Mouse (Mus musculus) MEL (cell line): ENCODE data around the gene Cacna1c. TPM values are rescaled to one million over a fixed set of nuclear protein-coding genes. Genes with fewer than 3 reads are reported as not detected.

Source experiments
- DNase-seq: peaks from one replicate; pipeline ENCODE4 v3.0.0; 2011; ENCODE audit warnings: low read depth, low spot score
- H3K27ac ChIP-seq: 2 replicates; pipeline ENCODE4 v1.5.1; 2012; ENCODE audit warnings: low read depth, mild to moderate bottlenecking, control low read depth, low read length, moderate library complexity; ENCODE audit not compliant: control insufficient read depth
- H3K27me3 ChIP-seq, 2 experiments: fragments of 150-350 bp in 1 of 2; sonication (generic) in 1 of 2; 2 replicates each; pipeline ENCODE4 v1.6.1; 2012; ENCODE audit warnings: low read length in 2 of 2, mild to moderate bottlenecking in 2 of 2, improper control_type of control experiment in 1 of 2, moderate library complexity in 1 of 2; ENCODE audit not compliant: insufficient read depth in 2 of 2, control insufficient read depth in 1 of 2
- H3K36me3 ChIP-seq, 2 experiments: 2 replicates each; pipeline ENCODE4 v1.6.1; 2012 to 2014; ENCODE audit warnings: low read length in 2 of 2, improper control_type of control experiment in 1 of 2, inconsistent platforms in 1 of 2, mild to moderate bottlenecking in 1 of 2; ENCODE audit not compliant: insufficient read depth in 2 of 2, control insufficient read depth in 1 of 2
- H3K4me1 ChIP-seq, 2 experiments: fragments of 150-350 bp in 1 of 2; sonication (generic) in 1 of 2; 2 replicates each; pipeline ENCODE4 v1.6.1; 2012; ENCODE audit warnings: low read length in 2 of 2, improper control_type of control experiment in 1 of 2, mild to moderate bottlenecking in 1 of 2; ENCODE audit not compliant: insufficient read depth in 2 of 2, control insufficient read depth in 1 of 2
- H3K4me3 ChIP-seq, 2 experiments: fragments of 150-350 bp in 1 of 2; sonication (generic) in 1 of 2; 2 replicates each; pipeline ENCODE4 v1.5.1; 2012; ENCODE audit warnings: low read depth in 2 of 2, low read length in 2 of 2, mild to moderate bottlenecking in 2 of 2, moderate library complexity in 2 of 2, control low read depth in 1 of 2, improper control_type of control experiment in 1 of 2; ENCODE audit not compliant: control insufficient read depth in 1 of 2, insufficient read depth in 1 of 2
- H3K79me2 ChIP-seq: 2 replicates; pipeline ENCODE4 v1.6.1; 2012; ENCODE audit warnings: mild to moderate bottlenecking, low read length, moderate library complexity; ENCODE audit not compliant: control insufficient read depth, poor library complexity, insufficient read depth
- H3K9ac ChIP-seq: 2 replicates; pipeline ENCODE4 v1.6.1; 2012; ENCODE audit warnings: low read depth, mild to moderate bottlenecking, control low read depth, low read length, moderate library complexity; ENCODE audit not compliant: control insufficient read depth, poor library complexity, severe bottlenecking
- H3K9me3 ChIP-seq: fragments of 150-350 bp; sonication (generic); replicated peaks from 2 replicates; pipeline ENCODE4 v1.6.1; 2012; ENCODE audit warnings: mild to moderate bottlenecking, low read length, improper control_type of control experiment, moderate library complexity; ENCODE audit not compliant: insufficient read depth
- BHLHE40 ChIP-seq: IDR thresholded peaks from 2 replicates; pipeline ENCODE4 v1.6.1; 2012; ENCODE audit warnings: low read depth, mild to moderate bottlenecking, inconsistent platforms, low read length, improper control_type of control experiment, borderline replicate concordance
- CHD1 ChIP-seq: IDR thresholded peaks from 2 replicates; pipeline ENCODE4 v1.6.1; 2012; ENCODE audit warnings: low read depth, mild to moderate bottlenecking, inconsistent platforms, low read length, improper control_type of control experiment
- CTCF ChIP-seq, 3 experiments: IDR thresholded peaks in 2 of 3; conservative IDR thresholded peaks in 1 of 3; 2 replicates each; pipeline ENCODE4 v1.5.1; 2011 to 2012; ENCODE audit warnings: low read length in 3 of 3, low read depth in 2 of 3, mild to moderate bottlenecking in 2 of 3, improper control_type of control experiment in 1 of 3, inconsistent platforms in 1 of 3, mixed read lengths in 1 of 3, moderate library complexity in 1 of 3; ENCODE audit not compliant: control insufficient read depth in 1 of 3, insufficient read depth in 1 of 3, poor library complexity in 1 of 3, severe bottlenecking in 1 of 3
- E2F4 ChIP-seq: IDR thresholded peaks from 2 replicates; pipeline ENCODE4 v1.6.1; 2011; ENCODE audit warnings: low read depth, low read length, improper control_type of control experiment, borderline replicate concordance
- ELF1 ChIP-seq: IDR thresholded peaks from 2 replicates; pipeline ENCODE4 v1.6.1; 2014; ENCODE audit warnings: low read depth, mild to moderate bottlenecking, inconsistent platforms, low read length, improper control_type of control experiment, moderate library complexity
- EP300 ChIP-seq, 2 experiments: IDR thresholded peaks; 2 replicates each; pipeline ENCODE4 v1.6.1; 2011; ENCODE audit warnings: improper control_type of control experiment in 2 of 2, low read length in 2 of 2, low read depth in 1 of 2, mild to moderate bottlenecking in 1 of 2
- GABPA ChIP-seq: IDR thresholded peaks from 2 replicates; pipeline ENCODE4 v1.6.1; 2012; ENCODE audit warnings: low read depth, mild to moderate bottlenecking, inconsistent platforms, low read length, improper control_type of control experiment, moderate library complexity
- GATA1 ChIP-seq: IDR thresholded peaks from 2 replicates; pipeline ENCODE4 v1.6.1; 2011; ENCODE audit warnings: low read depth, low read length, improper control_type of control experiment
- HCFC1 ChIP-seq: IDR thresholded peaks from 2 replicates; pipeline ENCODE4 v1.6.1; 2012; ENCODE audit warnings: low read depth, mild to moderate bottlenecking, inconsistent platforms, low read length, improper control_type of control experiment, moderate library complexity
- MAFK ChIP-seq: IDR thresholded peaks from 2 replicates; pipeline ENCODE4 v1.6.1; 2011; ENCODE audit warnings: low read depth, mild to moderate bottlenecking, low read length, improper control_type of control experiment, borderline replicate concordance
- MAZ ChIP-seq: IDR thresholded peaks from 2 replicates; pipeline ENCODE4 v1.6.1; 2012; ENCODE audit warnings: low read depth, mild to moderate bottlenecking, inconsistent platforms, low read length, improper control_type of control experiment
- MEF2A ChIP-seq: IDR thresholded peaks from 2 replicates; pipeline ENCODE4 v1.6.1; 2014; ENCODE audit warnings: low read depth, mild to moderate bottlenecking, inconsistent platforms, low read length, improper control_type of control experiment; ENCODE audit not compliant: poor library complexity, insufficient replicate concordance, severe bottlenecking; ENCODE audit errors: extremely low read depth
- MYB ChIP-seq: IDR thresholded peaks from 2 replicates; pipeline ENCODE4 v1.6.1; 2011; ENCODE audit warnings: mild to moderate bottlenecking, low read depth, low read length, improper control_type of control experiment
- POLR2AphosphoS2 ChIP-seq: IDR thresholded peaks from 2 replicates; pipeline ENCODE4 v1.6.1; 2011; ENCODE audit warnings: low read length, improper control_type of control experiment
- RAD21 ChIP-seq: IDR thresholded peaks from 2 replicates; pipeline ENCODE4 v1.6.1; 2011; ENCODE audit warnings: mild to moderate bottlenecking, low read depth, low read length, improper control_type of control experiment
- SIN3A ChIP-seq: IDR thresholded peaks from 2 replicates; pipeline ENCODE4 v1.6.1; 2012; ENCODE audit warnings: low read length, improper control_type of control experiment, inconsistent platforms
- SMC3 ChIP-seq: IDR thresholded peaks from 2 replicates; pipeline ENCODE4 v1.6.1; 2011; ENCODE audit warnings: low read depth, low read length, improper control_type of control experiment
- TAL1 ChIP-seq: IDR thresholded peaks from 2 replicates; pipeline ENCODE4 v1.6.1; 2012; ENCODE audit warnings: mild to moderate bottlenecking, inconsistent platforms, low read length, moderate library complexity, mixed read lengths
- TBP ChIP-seq: IDR thresholded peaks from 2 replicates; pipeline ENCODE4 v1.8.0; 2011; ENCODE audit warnings: low read depth, low read length, improper control_type of control experiment
- TCF12 ChIP-seq: IDR thresholded peaks from 2 replicates; pipeline ENCODE4 v1.6.1; 2014; ENCODE audit warnings: low read depth, mild to moderate bottlenecking, inconsistent platforms, low read length, improper control_type of control experiment, moderate library complexity
- ZMIZ1 ChIP-seq: IDR thresholded peaks from 2 replicates; pipeline ENCODE4 v1.6.1; 2012; ENCODE audit warnings: low read depth, mild to moderate bottlenecking, inconsistent platforms, low read length, improper control_type of control experiment, moderate library complexity
- ZNF384 ChIP-seq: IDR thresholded peaks from 2 replicates; pipeline ENCODE4 v1.6.1; 2012; ENCODE audit warnings: low read depth, mild to moderate bottlenecking, inconsistent platforms, low read length, improper control_type of control experiment
- polyA plus RNA-seq, 2 experiments: library from polyadenylated mRNA; stranded (reverse) in 1 of 2; unstranded in 1 of 2; fragments of >175 nt in 1 of 2; fragments of >200 nt in 1 of 2; gene quantifications; 2 replicates each; pipeline versions ENCODE4 v1.2.1 to v1.2.4; 2012; ENCODE audit warnings: low replicate concordance in 2 of 2, low read depth in 1 of 2; ENCODE audit not compliant: insufficient read length in 2 of 2, insufficient read depth in 1 of 2, missing spikeins in 1 of 2
- total RNA-seq: library from RNA; depleted of rRNA; stranded (reverse); fragments of 300-350 nt; gene quantifications from 2 replicates; pipeline ENCODE4 v1.2.3, GENCODE M21; 2012

Gene Cacna1c
- total and polyA plus RNA-seq, 3 experiments: 3.4 to 4.4 TPM; not detected in 1

DNA sequence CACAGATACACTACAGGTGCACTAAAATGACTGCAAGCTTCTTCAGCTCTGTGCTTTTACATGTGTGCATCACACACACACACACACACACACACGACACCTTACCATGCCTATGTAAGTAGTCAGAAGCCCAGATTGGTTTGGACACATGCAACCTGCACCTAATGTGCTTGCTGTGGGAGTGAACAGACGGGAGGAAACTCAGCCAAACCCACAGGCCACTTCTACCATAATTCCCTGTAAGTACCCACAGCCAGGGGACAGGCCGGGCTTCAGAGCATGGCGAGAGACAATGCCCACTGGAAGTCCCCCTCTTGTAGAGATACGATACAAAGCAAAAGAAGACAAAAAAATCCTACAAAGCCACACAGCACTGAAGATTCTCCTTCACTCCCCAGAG lies 258.7 kb downstream of the Cacna1c start:
- Histone ChIP-seq H3K4me3 (no peak overlapping the region), H3K27me3 (peaks cover 2 to 7% of the 10 kb centered on the region in 2 experiments), H3K9ac (no peak overlapping the region), H3K9me3 (no peaks in the 10 kb centered on the region), H3K27ac (no peak overlapping the region), H3K36me3 (no peaks in the 10 kb centered on the region), H3K4me1 (no peaks in the 10 kb centered on the region), H3K79me2 (no peaks in the 10 kb centered on the region)
- no peak for DNase-seq
- TF ChIP-seq GATA1 (no peak), CTCF (IDR thresholded peaks at IDR 0.05 in 2 of 3, conservative IDR thresholded peaks at IDR 0.05 in 1 of 3; ENCODE audit: control insufficient read depth in 1 of 3, insufficient read depth in 1 of 3, low read depth in 2 of 3, low read length in 3 of 3, poor library complexity in 1 of 3, severe bottlenecking in 1 of 3) (no peak), SIN3A (no peak), MAFK (no peak), ELF1 (no peak), E2F4 (no peak), MEF2A (no peak), SMC3 (no peak), TCF12 (no peak), RAD21 (no peak), TBP (no peak)

DNA sequence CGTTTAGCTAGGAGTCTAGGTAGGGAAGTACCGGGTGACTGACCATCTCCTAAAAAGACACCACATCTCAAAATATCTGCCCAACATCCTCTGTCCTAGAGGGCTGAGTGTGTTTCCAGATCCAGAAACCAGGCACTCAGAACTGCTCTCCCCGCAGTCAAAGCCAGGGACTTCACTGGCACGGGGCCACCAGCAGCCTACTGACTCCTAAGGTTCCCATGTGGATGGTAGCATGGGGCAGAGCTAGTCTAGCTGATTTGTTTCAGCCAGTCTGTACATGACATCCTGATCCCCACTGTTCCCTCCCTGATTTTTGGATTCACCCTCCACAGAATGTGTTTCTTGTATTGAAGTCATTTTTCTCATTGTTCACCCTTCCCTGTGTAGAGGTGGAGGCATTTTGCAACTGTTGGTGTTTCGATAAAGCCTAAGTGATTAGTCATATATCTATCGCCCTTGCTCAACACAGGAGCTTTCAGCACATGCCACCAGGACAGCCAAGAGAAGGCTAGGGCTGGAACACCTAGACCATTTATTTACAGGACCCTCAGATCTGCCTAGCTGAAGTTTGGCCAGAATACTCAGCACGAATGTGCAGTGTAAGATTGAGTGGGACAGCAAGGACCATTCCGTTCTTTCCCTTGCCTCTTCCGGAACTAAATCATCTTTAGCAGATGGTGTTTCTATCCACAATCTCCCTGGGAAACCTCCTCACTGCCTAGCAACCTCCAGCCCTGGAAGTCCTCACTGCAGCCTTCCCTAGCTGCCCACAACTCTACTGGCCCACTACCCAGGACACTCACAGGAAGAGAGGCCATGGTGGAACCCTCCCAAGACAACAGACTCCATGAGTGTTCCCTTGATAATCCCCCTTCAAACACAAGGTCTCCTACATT lies 260.4 kb downstream of the Cacna1c start:
- H3K9ac ChIP-seq: no peak overlapping the region
- H3K27ac ChIP-seq: no peak overlapping the region
- H3K36me3 ChIP-seq: no peaks in the 10 kb centered on the region
- TF ChIP-seq RAD21 (no peak), MYB (no peak), POLR2AphosphoS2 (no peak), E2F4 (no peak), TAL1 (no peak), ZNF384 (no peak), EP300 (IDR thresholded peaks at IDR 0.05; ENCODE audit: low read depth in 1 of 2, low read length in 2 of 2) (no peak), MAZ (no peak), SMC3 (no peak), GABPA (no peak), BHLHE40 (no peak), CHD1 (no peak), HCFC1 (no peak), ZMIZ1 (no peak), TCF12 (no peak), TBP (no peak), MAFK (no peak)
- H3K4me1 ChIP-seq: no peaks in the 10 kb centered on the region
- no peak for DNase-seq
- H3K4me3 ChIP-seq: no peak overlapping the region
- H3K79me2 ChIP-seq: no peaks in the 10 kb centered on the region
- peaks cover 2% of the 10 kb centered on the region in 2 experiments; a peak in 3 of 4 replicates for H3K27me3 ChIP-seq
- H3K9me3 ChIP-seq: no peaks in the 10 kb centered on the region
